Mouse (Mus musculus) megakaryocyte, embryonic 14.5 days (primary cell): ENCODE results near the gene Igsf11.

ENCODE experiments used
- FLI1 ChIP-seq: IDR thresholded peaks from 2 replicates; pipeline ENCODE4 v1.6.1; 2012; ENCODE audit warnings: low read length, inconsistent platforms, mixed read lengths
- GATA1 ChIP-seq: IDR thresholded peaks from 3 replicates; pipeline ENCODE4 v1.6.1; 2012; ENCODE audit warnings: mixed read lengths, low read length, inconsistent platforms, borderline replicate concordance

DNA sequence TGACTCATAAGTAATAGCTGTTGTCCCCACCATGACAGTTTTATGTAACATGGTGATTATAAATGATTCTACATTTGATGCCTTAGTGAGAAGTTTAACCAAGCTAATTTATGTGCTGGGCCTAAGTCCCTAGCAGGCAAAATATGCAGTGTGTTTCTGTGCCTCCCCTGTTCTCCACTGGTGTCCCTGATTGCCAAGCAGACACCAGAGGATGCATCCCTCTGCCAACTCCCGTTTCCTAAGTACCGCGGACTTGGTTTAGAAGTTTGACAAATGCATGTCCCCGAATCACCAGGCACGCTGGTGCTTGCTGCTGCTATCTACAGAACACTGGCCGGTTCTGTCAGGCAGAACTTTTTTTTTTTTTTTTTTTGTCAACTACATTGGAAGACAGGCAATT lies 39.0 kb downstream of the Igsf11 start:
- no peak for TF ChIP-seq GATA1
- no peak for TF ChIP-seq FLI1
